Mouse (Mus musculus): ENCODE measurements around the gene Dchs2. TPM values are rescaled to one million over a fixed set of nuclear protein-coding genes. Genes with fewer than 3 reads are reported as not detected.
"Not testable (repeated sequence)": the region's sequence is repeated elsewhere in the genome, so short reads cannot be mapped to it uniquely, and the experiment has no call there.

Dchs2 gene
- 0.08 and 0.14 TPM in 2 replicates for polyA plus RNA-seq (2016; fragmentation: Nextera tagmentation; extraction: Ambion mirVana)

- Histone ChIP-seq H3K4me3 (peak within 1 kb of the TSS; percentile 64), H3K27ac (peak within 1 kb of the TSS; percentile 53), H3K9me3 (replicated peaks) (no peaks in the 10 kb centered on the region), H3K36me3 (no peaks in the 10 kb centered on the region), H3K27me3 (ENCODE audit: low read depth, poor library complexity, severe bottlenecking) (peaks cover 81% of the 10 kb centered on the region), H3K4me1 (peaks cover 34% of the 10 kb centered on the region)
- DNase-seq (ENCODE audit: low spot score): peak; percentile 61
- WGBS: 1% methylated on average over 55 of the region's 55 CpGs
Observed at GRCm38 (mm10) chr3:83127726-83128448, at the start of gene Dchs2. TSS of gene Dchs2 (plus strand) at chr3:83127948.

- WGBS: 5% methylated on average over 11 of the region's 11 CpGs
- Histone ChIP-seq H3K4me3 (peak overlapping the region; percentile 36), H3K27ac (no peak overlapping the region), H3K36me3 (no peaks in the 10 kb centered on the region), H3K9me3 (replicated peaks) (no peaks in the 10 kb centered on the region), H3K4me1 (peaks cover 3% of the 10 kb centered on the region), H3K27me3 (ENCODE audit: low read depth, poor library complexity, severe bottlenecking) (no peaks in the 10 kb centered on the region)
- DNase-seq (ENCODE audit: low spot score): peak; percentile 74
Observed at GRCm38 (mm10) chr3:83080567-83081055, 47.1 kb upstream of the Dchs2 start.

- Histone ChIP-seq H3K36me3 (no peaks in the 10 kb centered on the region), H3K4me3 (no peak overlapping the region), H3K27me3 (ENCODE audit: low read depth, poor library complexity, severe bottlenecking) (no peaks in the 10 kb centered on the region), H3K9me3 (replicated peaks) (no peaks in the 10 kb centered on the region), H3K27ac (no peak overlapping the region), H3K4me1 (peaks cover 3% of the 10 kb centered on the region)
- 84% methylated on average over 6 of the region's 6 CpGs for WGBS
- DNase-seq (ENCODE audit: low spot score): peak; percentile 20
Observed at GRCm38 (mm10) chr3:83097586-83097985, 30.2 kb upstream of the Dchs2 start.

- Histone ChIP-seq H3K9me3 (replicated peaks) (no peaks in the 10 kb centered on the region), H3K4me3 (0 out of 2 replicates have a peak overlapping the region, but pooled peaks have one; percentile 13), H3K4me1 (peaks cover 3% of the 10 kb centered on the region), H3K27me3 (ENCODE audit: low read depth, poor library complexity, severe bottlenecking) (no peaks in the 10 kb centered on the region), H3K36me3 (no peaks in the 10 kb centered on the region), H3K27ac (no peak overlapping the region)
- 26% methylated on average over 14 of the region's 14 CpGs for WGBS
- DNase-seq (ENCODE audit: low spot score): peak; percentile 29
Observed at GRCm38 (mm10) chr3:83098546-83099034, 29.2 kb upstream of the Dchs2 start.

DNA sequence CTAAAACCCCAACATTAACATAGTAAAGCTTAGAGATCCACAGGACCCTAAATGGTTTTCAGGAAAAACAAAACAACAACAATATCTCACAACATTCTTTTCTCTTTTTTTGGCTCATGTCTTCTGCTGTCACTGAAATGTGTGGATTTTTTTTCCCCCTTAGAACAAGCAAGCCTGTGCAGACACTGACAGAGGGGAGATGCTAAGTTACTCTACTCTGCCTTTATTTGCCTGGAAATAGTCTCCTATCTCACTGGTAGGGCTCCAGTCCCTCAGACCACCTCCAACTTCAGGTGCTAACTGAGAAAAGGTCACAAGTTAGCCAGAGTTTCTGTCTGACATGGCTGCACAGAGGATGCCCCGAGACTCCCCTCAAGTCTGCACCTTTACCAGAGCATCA is 28.6 kb upstream of the Dchs2 start:
- Histone ChIP-seq H3K36me3 (no peaks in the 10 kb centered on the region), H3K27me3 (ENCODE audit: low read depth, poor library complexity, severe bottlenecking) (no peaks in the 10 kb centered on the region), H3K4me3 (no peak overlapping the region), H3K27ac (no peak overlapping the region), H3K9me3 (replicated peaks) (no peaks in the 10 kb centered on the region), H3K4me1 (peaks cover 3% of the 10 kb centered on the region)
- no peak for DNase-seq (ENCODE audit: low spot score)
- WGBS: 94% methylated on average over 1 of the region's 1 CpGs

GRCm38 (mm10) chr3:83099651-83100050 is 28.1 kb upstream of the Dchs2 start:
- peak; percentile 24 for DNase-seq (ENCODE audit: low spot score)
- Histone ChIP-seq H3K36me3 (no peaks in the 10 kb centered on the region), H3K4me1 (peaks cover 3% of the 10 kb centered on the region), H3K4me3 (no peak overlapping the region), H3K27ac (no peak overlapping the region), H3K9me3 (replicated peaks) (no peaks in the 10 kb centered on the region), H3K27me3 (ENCODE audit: low read depth, poor library complexity, severe bottlenecking) (no peaks in the 10 kb centered on the region)
- 78% methylated on average over 6 of the region's 6 CpGs for WGBS

DNA sequence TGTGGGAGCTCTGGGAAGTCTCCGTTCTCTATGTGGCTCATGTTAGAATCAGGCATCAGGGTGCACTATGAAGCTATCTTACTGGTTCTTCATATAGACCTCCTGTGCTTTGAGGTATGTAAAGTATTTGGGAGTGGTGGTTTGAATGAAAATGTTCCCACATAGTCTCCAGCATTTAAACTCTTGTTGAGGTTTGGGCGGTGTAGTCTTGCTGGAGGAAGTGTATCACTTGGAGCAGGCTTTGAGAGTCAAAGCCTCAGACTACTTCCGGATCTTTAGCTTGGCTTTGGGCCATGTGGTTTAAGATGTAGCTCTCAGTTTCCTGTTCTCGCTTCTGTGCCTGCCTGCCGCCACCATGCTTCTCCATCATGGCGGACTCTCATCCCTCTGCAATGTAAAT is 25.5 kb upstream of the Dchs2 start:
- no peaks in the 10 kb centered on the region for H3K27me3 ChIP-seq (ENCODE audit: low read depth, poor library complexity, severe bottlenecking)
- no peak for DNase-seq (ENCODE audit: low spot score)
- 92% methylated on average over 6 of the region's 6 CpGs for WGBS

DNA sequence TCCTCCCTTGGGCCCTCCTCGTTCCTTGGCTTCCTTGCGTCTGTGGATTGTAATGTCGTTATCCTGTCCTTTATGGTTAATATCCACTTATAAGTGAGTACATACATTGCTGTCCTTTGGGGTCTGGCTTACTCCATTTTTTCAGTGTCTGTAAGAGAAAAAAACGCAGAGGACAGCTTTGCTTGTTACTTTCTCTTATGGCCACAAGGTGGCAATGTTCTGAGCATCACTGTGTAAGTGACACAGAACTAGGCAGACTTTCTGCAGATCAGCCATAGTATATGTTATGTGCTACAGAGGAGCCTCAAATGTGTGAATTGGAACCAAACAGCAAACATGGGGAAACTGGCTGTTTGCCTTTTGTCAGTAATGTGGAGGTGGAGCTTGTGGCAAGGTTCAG is 17.6 kb upstream of the Dchs2 start:
- Histone ChIP-seq H3K36me3 (no peaks in the 10 kb centered on the region), H3K27ac (no peak overlapping the region), H3K4me3 (no peak overlapping the region), H3K4me1 (peaks cover 32% of the 10 kb centered on the region), H3K9me3 (replicated peaks) (no peaks in the 10 kb centered on the region), H3K27me3 (ENCODE audit: low read depth, poor library complexity, severe bottlenecking) (no peaks in the 10 kb centered on the region)
- WGBS: 36% methylated on average over 4 of the region's 4 CpGs
- DNase-seq (ENCODE audit: low spot score): peak; percentile 30

More for the DNA sequence above, 25.5 kb upstream of the Dchs2 start:
- Histone ChIP-seq H3K36me3 (no peaks in the 10 kb centered on the region), H3K4me3 (no peak overlapping the region), H3K27ac (no peak overlapping the region), H3K9me3 (replicated peaks) (peaks cover 2% of the 10 kb centered on the region; the same call in 1 of the 2 replicates), H3K4me1 (peaks cover 3% of the 10 kb centered on the region)

DNA sequence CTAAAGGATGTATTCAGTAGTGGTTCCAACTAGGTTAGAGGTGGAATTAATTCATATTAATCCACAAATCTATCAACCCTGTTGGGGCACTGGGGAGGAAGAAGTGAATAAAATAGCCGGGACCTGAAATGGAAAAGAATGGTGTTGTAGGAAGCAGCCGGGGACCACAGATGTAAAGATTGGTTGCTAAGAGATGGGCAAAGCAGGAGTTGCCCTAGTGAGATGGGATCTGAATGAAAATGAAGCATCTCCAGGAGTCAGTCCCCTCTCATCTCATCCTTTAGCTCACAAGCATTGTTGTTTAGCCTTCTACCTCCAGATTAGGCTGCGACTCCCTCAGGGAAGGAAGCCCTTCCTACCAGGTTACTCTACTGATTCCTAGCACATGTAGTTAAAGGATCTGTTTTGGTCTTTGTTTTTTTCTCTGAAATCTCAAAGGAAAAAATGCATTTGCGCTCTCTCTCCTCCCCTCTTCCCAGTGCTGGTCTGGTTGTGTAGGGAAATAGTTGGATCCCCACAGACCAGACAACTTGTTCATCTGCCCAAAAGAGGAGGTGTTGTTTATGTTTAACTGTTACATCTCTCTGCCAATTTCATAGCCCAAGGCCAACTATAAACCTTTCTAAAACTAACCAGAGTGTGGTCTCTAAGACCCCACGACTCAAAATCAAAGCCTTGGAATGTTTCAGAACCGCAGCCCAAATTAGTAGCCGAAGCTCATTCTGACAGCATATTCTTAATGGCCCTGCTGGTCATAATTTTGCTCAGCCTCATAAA is 16.1 kb upstream of the Dchs2 start:
- H3K4me3 ChIP-seq: no peak overlapping the region
- no peaks in the 10 kb centered on the region for H3K36me3 ChIP-seq
- peak; percentile 29 for DNase-seq (ENCODE audit: low spot score)
- H3K27me3 ChIP-seq (ENCODE audit: low read depth, poor library complexity, severe bottlenecking): no peaks in the 10 kb centered on the region
- 47% methylated on average over 7 of the region's 7 CpGs for WGBS
- no peaks in the 10 kb centered on the region for H3K9me3 ChIP-seq (replicated peaks)
- no peak overlapping the region for H3K27ac ChIP-seq
- H3K4me1 ChIP-seq: peaks cover 32% of the 10 kb centered on the region

DNA sequence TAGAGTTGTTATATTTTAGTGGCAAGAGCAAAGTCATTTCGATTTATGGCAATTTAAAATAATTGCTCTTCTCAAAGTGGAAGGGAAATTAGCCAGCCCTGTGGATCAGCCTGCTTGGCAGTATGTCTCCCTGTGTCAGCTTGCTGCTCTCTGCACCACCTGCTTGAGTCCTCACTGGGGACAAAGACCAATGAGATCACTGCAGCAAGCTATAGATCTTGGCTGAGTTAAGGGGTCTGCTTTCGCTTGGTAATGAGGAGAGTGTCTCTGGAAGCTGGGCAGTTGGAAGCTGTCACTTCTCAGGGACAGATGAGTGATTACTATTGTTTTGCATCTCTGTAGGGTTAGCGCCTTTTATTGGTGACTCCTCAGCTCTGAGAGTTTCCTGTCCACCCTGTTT is 14.9 kb upstream of the Dchs2 start:
- Histone ChIP-seq H3K36me3 (no peaks in the 10 kb centered on the region), H3K27ac (no peak overlapping the region), H3K4me3 (no peak overlapping the region), H3K4me1 (peaks cover 32% of the 10 kb centered on the region), H3K27me3 (ENCODE audit: low read depth, poor library complexity, severe bottlenecking) (no peaks in the 10 kb centered on the region), H3K9me3 (replicated peaks) (no peaks in the 10 kb centered on the region)
- peak; percentile 29 for DNase-seq (ENCODE audit: low spot score)
- WGBS: 27% methylated on average over 3 of the region's 3 CpGs

- H3K4me1 ChIP-seq: peaks cover 32% of the 10 kb centered on the region
- H3K4me3 ChIP-seq: no peak overlapping the region
- no peaks in the 10 kb centered on the region for H3K9me3 ChIP-seq (replicated peaks)
- no peaks in the 10 kb centered on the region for H3K36me3 ChIP-seq
- H3K27ac ChIP-seq: no peak overlapping the region
- no peaks in the 10 kb centered on the region for H3K27me3 ChIP-seq (ENCODE audit: low read depth, poor library complexity, severe bottlenecking)
- WGBS: 76% methylated on average over 1 of the region's 1 CpGs
- DNase-seq (ENCODE audit: low spot score): no peak
Observed at GRCm38 (mm10) chr3:83114946-83115345, 12.8 kb upstream of the Dchs2 start.

GRCm38 (mm10) chr3:83117592-83117991 is 10.2 kb upstream of the Dchs2 start:
- Histone ChIP-seq H3K36me3 (no peaks in the 10 kb centered on the region), H3K9me3 (replicated peaks) (no peaks in the 10 kb centered on the region), H3K27ac (no peak overlapping the region), H3K27me3 (ENCODE audit: low read depth, poor library complexity, severe bottlenecking) (no peaks in the 10 kb centered on the region), H3K4me3 (no peak overlapping the region), H3K4me1 (peaks cover 11% of the 10 kb centered on the region)
- DNase-seq (ENCODE audit: low spot score): peak; percentile 26
- 67% methylated on average over 10 of the region's 10 CpGs for WGBS

DNA sequence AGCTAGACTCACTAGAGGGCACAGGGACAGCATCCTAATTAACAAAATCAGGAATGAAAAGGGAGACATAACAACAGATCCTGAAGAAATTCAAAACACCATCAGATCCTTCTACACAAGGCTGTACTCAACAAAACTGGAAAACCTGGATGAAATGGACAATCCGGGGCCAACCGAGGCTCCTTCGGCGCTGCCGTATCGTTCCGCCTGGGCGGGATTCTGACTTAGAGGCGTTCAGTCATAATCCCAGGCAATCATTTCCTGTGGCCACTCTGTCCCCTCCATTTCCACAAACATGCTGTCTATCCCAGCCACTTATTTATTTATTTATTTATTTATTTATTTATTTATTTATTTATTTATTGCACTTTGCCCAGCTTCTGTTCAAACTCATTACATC is 3.8 kb upstream of the Dchs2 start:
- 95% methylated on average over 9 of the region's 9 CpGs for whole genome bisulfite sequencing
- DNase-seq (ENCODE audit: low spot score); H3K27ac ChIP-seq; H3K4me3 ChIP-seq; H3K9me3 ChIP-seq (replicated peaks); H3K36me3 ChIP-seq: not testable (repeated sequence)
- H3K27me3 ChIP-seq (ENCODE audit: low read depth, poor library complexity, severe bottlenecking): peaks cover 47% of the 10 kb centered on the region
- H3K4me1 ChIP-seq: peaks cover 27% of the 10 kb centered on the region

All from limb, embryonic 10.5 days (tissue).